20 mouse cellular contexts compared by ENCODE assay signal in the genomic region with DNA sequence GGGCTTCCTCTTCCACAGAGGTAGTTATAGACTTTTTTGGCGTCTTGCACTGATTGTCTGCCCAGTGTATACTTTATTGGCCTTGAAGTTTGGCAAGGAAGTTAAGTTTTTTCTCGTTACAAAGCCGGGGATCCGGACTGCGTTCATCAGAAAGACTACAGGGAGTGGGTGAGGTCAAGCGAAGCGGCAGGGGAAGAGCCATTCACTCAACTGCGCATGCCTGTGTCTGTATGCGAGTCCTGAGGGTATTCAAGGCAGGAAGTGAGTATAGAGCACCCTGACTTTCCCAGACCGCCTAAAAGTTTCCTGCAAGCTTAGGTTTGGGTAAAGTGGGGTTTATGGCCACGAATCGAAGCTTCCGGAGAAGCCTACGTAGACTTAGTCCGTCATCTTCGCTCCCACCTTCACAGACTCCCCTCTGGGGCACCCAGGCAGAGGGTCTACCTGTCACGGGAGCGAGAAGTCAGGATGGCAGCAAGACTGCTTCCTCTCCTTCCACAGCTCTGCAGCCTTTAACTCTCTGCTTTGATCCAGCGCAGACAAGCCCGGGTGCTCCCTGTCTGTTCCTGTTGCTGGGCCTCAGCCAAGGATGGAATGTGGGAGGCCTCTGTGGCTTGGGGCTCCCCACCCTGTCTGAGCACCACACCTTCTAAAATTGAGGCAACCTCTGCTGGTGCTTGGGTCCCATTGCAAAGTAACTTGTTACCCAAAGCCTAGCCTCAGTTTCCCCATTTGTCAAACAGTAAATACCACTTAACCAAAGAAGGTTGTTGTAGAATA. TPM values are rescaled to one million over a fixed set of nuclear protein-coding genes. Genes with fewer than 3 reads are reported as not detected.
A peak's percentile ranks its signal among the peaks of the same experiment; 100 is the strongest.
DNase-seq lines count a peak whose midpoint lies in the region; ATAC-seq and TF ChIP-seq lines count a peak whose summit lies in the region.
"Had no signal": no experiment of that assay in that cellular context is flagged by ENCODE, and none has a peak within 500 bp of the region (broad histone marks: within the 10 kb centered on the region; RNA-seq: fewer than 3 reads in every experiment).

No protein-coding gene starts in this region.

- H3K27ac ChIP-seq in heart, embryonic 12.5 days (ENCODE audit: poor library complexity, severe bottlenecking): no peak overlapping the region
- H3K27ac ChIP-seq in lung, embryonic 14.5 days (ENCODE audit: low read depth): no peak overlapping the region
- H3K27ac ChIP-seq in ES-E14 (ENCODE audit: insufficient read depth, low read depth, low read length, poor library complexity, severe bottlenecking): peak overlapping the region; percentile 68
- H3K27ac ChIP-seq: hindbrain, embryonic 13.5 days; limb, embryonic 12.5 days; macrophage; midbrain, embryonic 13.5 days had no signal

- H3K27me3 ChIP-seq in heart, embryonic 12.5 days (replicated peaks): no peaks in the 10 kb centered on the region
- H3K27me3 ChIP-seq in lung, embryonic 14.5 days (ENCODE audit: insufficient read depth, low read length): no peaks in the 10 kb centered on the region
- H3K27me3 ChIP-seq: hindbrain, embryonic 13.5 days; limb, embryonic 12.5 days; midbrain, embryonic 13.5 days had no signal

- DNase-seq in heart, adult 11 months: peak; percentile 94
- DNase-seq in lung, embryonic 14.5 days: peak; percentile 37
- DNase-seq in lung, adult 2 months: no peak
- no peak for DNase-seq in ES-E14 (ENCODE audit: low read depth, low spot score)
- peak; percentile 17 to 43 for DNase-seq in lung, postnatal 4 days
- DNase-seq in thymus, postnatal 14 days: no peak
- DNase-seq: B cell, adult 2 months; cerebellum, adult 18-20 months; kidney, adult 8-10 months; kidney, postnatal 4 days; layer of hippocampus, postnatal 36 days; thymus, postnatal 36 days had no signal

- H3K4me3 ChIP-seq in heart, embryonic 12.5 days: no peak overlapping the region
- H3K4me3 ChIP-seq in lung, embryonic 14.5 days (ENCODE audit: low read depth, low read length): no peak overlapping the region
- H3K4me3 ChIP-seq in lung, adult 2 months (replicated peaks; ENCODE audit: extremely low read depth, low read depth, low read length): no peak overlapping the region
- H3K4me3 ChIP-seq in ES-E14 (ENCODE audit: insufficient read depth in 1 of 2, low read depth in 1 of 2, low read length in 2 of 2, poor library complexity in 1 of 2, severe bottlenecking in 1 of 2): peak overlapping the region; percentile 17 to 27; a peak in 3 of 4 replicates
- H3K4me3 ChIP-seq: erythroblast, embryonic 14.5 days; hindbrain, embryonic 13.5 days; limb, embryonic 12.5 days; midbrain, embryonic 13.5 days had no signal

- ATAC-seq in heart, embryonic 12.5 days (ENCODE audit: insufficient number of reproducible peaks, low FRiP score): no peak
- no peak; the same call in 1 of the 2 replicates for ATAC-seq in lung, embryonic 14.5 days (ENCODE audit: insufficient read depth)
- ATAC-seq: activated CD4-positive, CD25-positive, alpha-beta regulatory T cell, adult 4 months; forebrain, embryonic 16.5 days; midbrain, embryonic 13.5 days had no signal

- no peak for TF ChIP-seq CTCF in lung, embryonic 14.5 days (IDR thresholded peaks at IDR 0.05; ENCODE audit: low read depth)
- no peak for TF ChIP-seq CTCF in lung, adult 2 months (IDR thresholded peaks at IDR 0.05; ENCODE audit: insufficient read depth, low read length)

- H3K36me3 ChIP-seq in heart, embryonic 12.5 days: no peaks in the 10 kb centered on the region
- no peaks in the 10 kb centered on the region for H3K36me3 ChIP-seq in lung, embryonic 14.5 days (ENCODE audit: insufficient read depth)
- H3K36me3 ChIP-seq in ES-E14 (ENCODE audit: control insufficient read depth, insufficient read depth, low read length, poor library complexity, severe bottlenecking): no peaks in the 10 kb centered on the region
- H3K36me3 ChIP-seq: hindbrain, embryonic 13.5 days; limb, embryonic 12.5 days; midbrain, embryonic 13.5 days had no signal

- no peak overlapping the region for H3K4me2 ChIP-seq in heart, embryonic 12.5 days
- no peak overlapping the region for H3K4me2 ChIP-seq in lung, embryonic 14.5 days
- H3K4me2 ChIP-seq: hindbrain, embryonic 13.5 days; limb, embryonic 12.5 days; midbrain, embryonic 13.5 days had no signal

- in situ Hi-C loops in ES-E14 (cut with MboI; ENCODE audit: low sequenced_read_pairs in 2 of 2, unreplicated experiment in 2 of 2): loop anchor here in 1 of 2 experiments (25.0 kb wide), 1 partner anchor 428 kb away; a partner anchor contains a TSS

- 76% methylated on average over 20 of the region's 20 CpGs for WGBS in heart, embryonic 12.5 days
- 57% methylated on average over 20 of the region's 20 CpGs for WGBS in lung, embryonic 14.5 days
- 53% methylated on average over 20 of the region's 20 CpGs for whole genome bisulfite sequencing in lung, adult 2 months

- TF ChIP-seq POLR2A in lung, adult 2 months (IDR thresholded peaks at IDR 0.05; ENCODE audit: borderline replicate concordance, extremely low read depth, low read depth, low read length): no peak

- peaks cover 4% of the 10 kb centered on the region; the same call in 1 of the 2 replicates for H3K4me1 ChIP-seq in heart, embryonic 12.5 days (replicated peaks)
- H3K4me1 ChIP-seq in lung, embryonic 14.5 days (ENCODE audit: insufficient read depth): 0 out of 2 replicates have a peak, but pooled peaks cover 3% of the 10 kb centered on the region
- no peaks in the 10 kb centered on the region for H3K4me1 ChIP-seq in lung, adult 2 months (ENCODE audit: control insufficient read depth, insufficient read depth, low read length)
- peaks cover 0 to 11% of the 10 kb centered on the region in 2 experiments; a peak in 2 of 4 replicates for H3K4me1 ChIP-seq in ES-E14 (ENCODE audit: control insufficient read depth in 2 of 2, insufficient read depth in 2 of 2, low read length in 2 of 2, poor library complexity in 1 of 2)
- H3K4me1 ChIP-seq: hindbrain, embryonic 13.5 days; midbrain, embryonic 13.5 days had no signal

- no peaks in the 10 kb centered on the region for H3K9me3 ChIP-seq in heart, embryonic 12.5 days (replicated peaks)
- no peaks in the 10 kb centered on the region for H3K9me3 ChIP-seq in lung, embryonic 14.5 days (ENCODE audit: low read depth, low read length)
- no peaks in the 10 kb centered on the region for H3K9me3 ChIP-seq in ES-E14 (ENCODE audit: control insufficient read depth, insufficient read depth, low read depth, low read length)
- H3K9me3 ChIP-seq: hindbrain, embryonic 13.5 days; limb, embryonic 12.5 days; midbrain, embryonic 13.5 days had no signal

- H3K9ac ChIP-seq in heart, embryonic 12.5 days: no peak overlapping the region
- no peak overlapping the region for H3K9ac ChIP-seq in lung, embryonic 14.5 days
- H3K9ac ChIP-seq in ES-E14 (ENCODE audit: insufficient read depth, low read depth, low read length, poor library complexity, severe bottlenecking): peak overlapping the region; percentile 69
- H3K9ac ChIP-seq: hindbrain, embryonic 13.5 days; limb, embryonic 12.5 days; midbrain, embryonic 13.5 days had no signal

TF ChIP-seq in ES-E14, 5 proteins besides CTCF, POLR2A, EP300 and RAD21:
- TF ChIP-seq ZC3H11A (IDR thresholded peaks at IDR 0.05; ENCODE audit: borderline replicate concordance, low read depth, low read length): no peak
- no peak for TF ChIP-seq MAFK (IDR thresholded peaks at IDR 0.05; ENCODE audit: insufficient read depth, low read depth, low read length)
- TF ChIP-seq HCFC1 (IDR thresholded peaks at IDR 0.05; ENCODE audit: borderline replicate concordance, insufficient read depth, low read length): no peak
- no peak for TF ChIP-seq CHD2 (IDR thresholded peaks at IDR 0.05; ENCODE audit: low read depth, low read length)
- no peak for TF ChIP-seq ZNF384 (IDR thresholded peaks at IDR 0.05; ENCODE audit: low read depth, low read length)
TF ChIP-seq in ES-E14: peak in this region for 0.

RNA-seq across cellular contexts. Expression of a gene that starts 11.7 kb away (rescaled TPM):
- polyA plus RNA-seq in heart, embryonic 12.5 days (2016; fragmentation: Nextera tagmentation; extraction: Ambion mirVana): 3.3 and 4.0 TPM in 2 replicates
- polyA plus RNA-seq in lung, embryonic 14.5 days (2014; fragmentation: Nextera tagmentation; extraction: Ambion mirVana): 13.4 and 15.1 TPM in 2 replicates
- polyA plus RNA-seq in lung, adult 2 months (2012; rRNA removed): 4.1 and 4.4 TPM in 2 replicates
- total RNA-seq in ES-E14 (2012; rRNA removed): 9.8 and 12.2 TPM in 2 replicates
- polyA plus RNA-seq: activated CD4-positive, CD25-positive, alpha-beta regulatory T cell, adult 4 months; erythroblast, embryonic 14.5 days; macrophage had no signal

Comparison
In these comparisons a context has a peak if more than half of its experiments do, and no peak if none do; other contexts are left out.
1. DNase-seq: peak in heart, adult 11 months (single experiment), lung, embryonic 14.5 days (single experiment) and lung, postnatal 4 days (2 of 2); none in lung, adult 2 months (single experiment), ES-E14 (single experiment) and thymus, postnatal 14 days (single experiment).
2. H3K4me3 ChIP-seq: peak in ES-E14 (2 of 2); none in heart, embryonic 12.5 days (single experiment), lung, embryonic 14.5 days (single experiment) and lung, adult 2 months (single experiment).